Mouse (Mus musculus) lung, adult 2 months (tissue): ENCODE measurements around the gene Atp5j.

ENCODE experiments used
- CTCF ChIP-seq: fragments of 200-500 bp; IDR thresholded peaks from 2 replicates; pipeline ENCODE4 v1.5.1; 2011; ENCODE audit warnings: mild to moderate bottlenecking, low read length, control low read depth; ENCODE audit not compliant: insufficient read depth
- POLR2A ChIP-seq: fragments of 200-500 bp; IDR thresholded peaks from 2 replicates; pipeline ENCODE4 v1.6.1; 2011; ENCODE audit warnings: low read depth, mild to moderate bottlenecking, control low read depth, low read length, borderline replicate concordance; ENCODE audit errors: extremely low read depth

DNA sequence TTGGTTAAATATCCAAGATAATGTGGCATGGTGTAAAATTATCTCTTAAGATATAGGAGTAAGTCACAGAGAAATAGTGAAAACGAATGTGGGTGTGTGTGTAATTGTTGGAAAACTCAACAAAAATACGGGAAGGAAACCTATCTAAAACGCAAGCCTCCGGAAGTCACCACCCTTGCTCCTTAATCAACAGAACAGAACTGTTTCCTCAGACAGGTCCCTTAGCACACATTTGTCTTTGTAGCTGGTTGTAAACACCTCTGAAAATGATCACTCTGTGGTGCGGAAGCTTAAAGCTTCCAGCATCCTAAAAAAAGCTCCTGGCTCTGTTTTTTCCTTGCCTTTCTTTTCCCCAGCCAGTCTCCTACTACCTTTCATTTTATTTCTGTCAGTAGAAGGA lies 30.6 kb downstream of the Atp5j start:
- TF ChIP-seq CTCF (no peak), POLR2A (no peak)
